Mouse (Mus musculus) cerebellum, adult 8-10 months (tissue): ENCODE measurements at regions not wholly inside any gene's neighbourhood (a gene's known extent, or its start where the extent isn't known, plus 50 kb on each side); places are given as distances from the start of the nearest gene placed in this dataset.
"Not testable (repeated sequence)": the region's sequence is repeated elsewhere in the genome, so short reads cannot be mapped to it uniquely, and the experiment has no call there.

Experiments used
- DNase-seq: peaks from one replicate; pipeline ENCODE4 v3.0.0; 2022

DNA sequence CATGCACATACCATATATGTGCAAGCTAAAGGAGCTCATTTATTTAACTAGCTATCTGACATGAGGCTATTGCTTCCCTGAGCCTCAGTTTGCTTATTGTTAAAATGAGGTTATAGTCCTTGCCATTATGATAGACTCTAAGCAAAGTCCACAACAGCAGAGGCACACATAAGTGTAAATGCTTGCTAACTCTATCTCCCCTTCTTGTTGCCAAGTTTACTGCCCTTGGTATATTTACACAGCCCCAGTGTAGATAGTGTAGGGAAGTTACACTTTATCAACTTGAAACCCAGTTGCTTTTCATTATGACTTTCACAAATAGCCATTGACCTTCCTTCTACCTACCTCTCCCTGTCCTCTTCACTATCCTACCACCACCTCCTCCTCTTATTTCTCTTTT, 782.6 kb upstream of the Agtr1b start:
- DNase-seq, result no peak

DNA sequence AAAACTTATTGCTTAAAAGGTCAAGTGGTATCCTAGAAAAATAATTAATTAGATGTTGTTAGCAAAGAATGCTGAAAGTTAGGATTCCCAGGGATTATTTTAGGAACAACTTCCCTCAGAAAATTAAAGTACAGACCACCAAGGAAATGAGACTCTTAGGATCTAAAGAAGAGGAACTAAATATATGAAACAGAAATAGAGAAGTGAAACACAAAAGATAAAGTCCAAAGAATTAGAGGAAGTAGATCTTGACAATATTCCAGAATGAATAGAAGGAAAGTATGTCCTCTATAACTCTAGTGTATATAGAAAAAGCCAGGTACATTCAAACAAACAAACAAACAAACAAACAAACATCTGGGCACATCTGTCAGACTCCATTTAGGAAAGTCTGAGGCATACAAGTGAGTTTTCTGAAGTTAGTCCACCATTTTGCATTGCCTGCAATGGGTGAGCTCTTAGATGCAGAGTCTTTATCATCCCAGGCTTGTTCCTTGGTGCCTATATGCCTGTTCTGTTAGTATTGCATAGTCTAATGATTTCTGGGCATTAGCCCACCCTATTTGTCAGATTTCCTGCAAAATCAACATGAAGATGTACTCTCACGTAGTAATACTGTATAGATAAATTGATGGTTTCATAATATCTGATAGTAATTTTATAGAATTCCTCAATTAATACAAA, 762.0 kb upstream of the Agtr1b start:
- DNase-seq, result no peak

DNA sequence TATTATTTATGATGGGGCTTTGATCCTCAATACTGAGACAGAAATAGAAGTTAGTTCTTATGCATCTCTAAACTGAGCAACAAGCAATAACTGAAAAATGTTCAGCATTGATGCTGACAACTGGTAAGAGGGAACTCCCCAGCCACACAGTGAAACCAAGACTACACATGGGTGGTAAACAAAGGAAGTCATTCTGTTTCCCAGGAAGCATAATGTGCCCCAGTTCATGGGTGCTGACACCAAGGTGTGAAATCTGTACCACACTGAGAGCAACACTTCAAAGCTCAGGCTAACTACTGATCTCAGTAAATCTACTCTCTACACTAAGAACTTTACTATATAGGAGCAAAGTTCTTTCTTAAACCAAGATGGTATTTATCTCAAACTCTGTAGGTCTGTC, 759.2 kb upstream of the Agtr1b start:
- no peak for DNase-seq

DNA sequence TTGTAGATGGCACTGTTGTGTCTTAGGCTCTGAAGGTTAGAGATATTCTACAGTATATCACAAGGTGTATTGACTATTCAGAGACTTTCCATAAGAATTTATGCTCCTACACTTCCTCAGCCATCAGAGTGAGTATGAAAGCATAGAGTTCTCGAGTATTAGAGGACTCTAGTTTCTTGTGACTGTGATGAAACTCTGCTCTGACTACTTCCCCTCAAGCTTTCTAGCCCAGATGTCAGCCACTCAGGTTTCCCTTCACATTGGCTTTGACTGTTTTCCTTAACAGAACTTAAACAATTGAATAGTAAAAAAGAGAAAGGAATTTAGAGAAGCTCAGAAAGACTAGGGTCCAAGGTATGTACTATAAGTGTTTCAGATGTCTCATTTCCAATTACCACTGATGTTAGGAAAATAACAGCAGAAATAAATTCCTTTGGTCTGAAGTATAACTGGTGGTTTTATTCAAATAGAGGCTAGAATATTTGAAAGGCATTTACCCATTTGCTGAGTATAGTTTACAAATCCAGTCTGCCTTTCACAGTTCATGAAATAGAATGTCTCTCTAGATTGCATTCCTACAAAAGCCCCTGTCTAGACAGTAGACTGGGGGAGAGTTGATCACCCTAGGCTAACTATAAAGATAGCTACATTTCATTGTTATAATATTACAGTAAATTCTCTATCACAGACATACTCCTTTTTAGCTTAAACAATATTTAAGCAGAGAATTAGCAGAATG, 751.4 kb upstream of the Agtr1b start:
- no peak for DNase-seq

DNA sequence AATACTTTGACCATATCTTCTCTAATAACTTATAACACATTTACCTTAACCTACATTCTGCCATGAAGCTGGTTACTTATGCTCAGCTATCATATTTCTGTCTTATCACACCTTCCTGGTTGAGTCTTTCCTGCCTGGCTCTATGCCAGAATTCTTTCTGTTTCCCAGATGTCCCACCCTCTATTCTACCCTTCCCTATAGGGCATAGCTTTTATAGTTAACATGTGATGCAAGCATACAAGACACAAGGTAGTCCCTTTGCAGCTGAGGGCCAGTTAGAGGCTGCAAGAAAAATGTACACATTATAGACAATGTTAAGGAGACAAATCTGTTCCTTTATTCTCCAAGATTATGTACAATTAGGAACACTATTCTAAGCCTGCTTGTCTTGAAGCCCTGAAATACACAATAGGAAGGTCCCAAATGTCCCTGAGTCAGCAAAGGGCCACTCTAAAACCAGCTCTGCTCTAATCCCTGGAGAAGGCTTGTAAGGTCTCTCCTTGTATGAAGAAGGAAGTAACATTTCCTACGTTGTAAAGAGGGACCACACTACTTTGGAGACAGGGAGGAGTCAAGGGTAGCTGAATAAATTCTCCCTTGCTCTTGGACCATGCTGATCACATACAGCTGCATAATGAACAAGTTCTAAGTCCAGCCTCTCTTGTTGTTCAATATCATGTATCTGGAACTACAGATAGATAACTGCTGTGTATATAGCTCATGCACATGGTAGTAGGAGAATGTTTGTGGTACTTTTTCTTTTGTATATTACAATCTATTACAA, 745.0 kb upstream of the Agtr1b start:
- no peak for DNase-seq

DNA sequence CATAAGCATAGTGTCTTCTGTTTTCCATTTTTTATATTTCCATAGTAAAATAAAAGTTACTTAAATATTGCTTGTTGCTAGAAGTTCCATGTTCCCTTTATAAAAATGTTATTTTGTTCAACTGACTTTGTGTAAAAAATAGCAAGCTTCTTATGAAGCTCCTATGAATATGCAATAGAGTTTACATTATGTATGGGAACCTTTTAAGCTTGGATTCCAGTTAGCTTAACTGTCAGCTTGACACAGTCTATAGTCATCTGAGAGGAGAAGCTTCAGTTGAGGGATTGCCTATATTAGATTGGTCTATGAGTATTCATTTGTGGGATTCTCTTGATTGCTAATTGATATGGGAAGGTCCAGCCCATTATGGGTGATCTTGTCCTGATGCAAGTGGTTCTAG, 723.2 kb upstream of the Agtr1b start:
- DNase-seq, result no peak

DNA sequence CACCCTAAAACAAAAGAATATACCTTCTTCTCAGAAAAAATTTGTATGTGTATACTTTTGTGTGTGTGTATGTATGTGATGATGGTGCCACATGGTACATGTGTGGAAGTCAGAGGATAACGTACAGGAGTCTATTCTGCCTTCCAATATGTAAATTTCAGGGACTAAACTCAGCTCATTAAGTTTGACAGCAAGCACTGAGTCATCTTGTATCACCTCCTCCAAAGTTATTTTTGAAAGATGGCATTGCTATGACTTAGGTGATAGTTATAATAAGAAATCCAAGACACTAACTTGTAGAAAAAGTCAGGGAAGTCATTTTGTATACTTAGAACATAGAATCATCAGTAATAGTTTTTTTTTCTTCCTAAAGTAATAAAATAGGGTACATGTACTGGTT, 719.4 kb upstream of the Agtr1b start:
- DNase-seq, result no peak

DNA sequence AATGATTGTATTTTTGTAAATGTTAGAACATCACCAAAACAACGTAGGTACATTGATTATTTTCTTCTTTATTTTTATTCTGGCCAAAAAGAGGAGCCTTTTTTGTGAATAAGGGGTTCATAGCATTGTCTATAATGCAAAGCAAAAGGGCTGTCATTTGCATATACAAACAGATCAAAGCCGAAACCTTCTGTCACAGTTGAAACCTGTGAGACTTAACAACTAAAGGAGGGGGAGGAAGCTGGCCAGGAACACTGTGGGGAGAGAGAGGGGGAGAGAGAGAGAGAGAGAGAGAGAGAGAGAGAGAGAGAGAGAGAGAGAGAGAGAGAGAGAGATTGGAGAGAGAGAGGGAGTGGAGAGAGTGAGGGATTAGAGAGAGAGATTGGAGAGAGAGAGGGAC, 710.6 kb upstream of the Agtr1b start:
- no peak for DNase-seq

DNA sequence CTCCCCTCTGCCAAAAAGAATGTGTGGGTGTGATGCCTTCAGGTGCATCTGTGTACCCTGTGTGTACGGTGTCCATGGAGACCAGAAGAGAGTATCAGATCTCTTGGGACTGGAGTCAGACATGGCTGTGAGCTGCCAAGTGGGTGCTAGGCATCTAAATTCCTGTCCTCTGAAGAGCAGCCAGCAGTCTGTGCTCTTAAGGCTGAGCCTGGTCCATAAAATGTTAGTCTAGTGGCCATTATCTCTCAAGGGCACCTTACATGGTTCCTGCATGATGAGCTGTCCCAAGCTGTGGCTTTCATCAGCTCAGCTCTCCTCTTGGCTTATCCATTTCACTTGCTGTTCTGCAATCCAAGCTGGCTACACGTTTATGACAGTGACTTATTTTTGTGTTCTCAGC, 686.4 kb upstream of the Agtr1b start:
- DNase-seq, result not testable (repeated sequence)

DNA sequence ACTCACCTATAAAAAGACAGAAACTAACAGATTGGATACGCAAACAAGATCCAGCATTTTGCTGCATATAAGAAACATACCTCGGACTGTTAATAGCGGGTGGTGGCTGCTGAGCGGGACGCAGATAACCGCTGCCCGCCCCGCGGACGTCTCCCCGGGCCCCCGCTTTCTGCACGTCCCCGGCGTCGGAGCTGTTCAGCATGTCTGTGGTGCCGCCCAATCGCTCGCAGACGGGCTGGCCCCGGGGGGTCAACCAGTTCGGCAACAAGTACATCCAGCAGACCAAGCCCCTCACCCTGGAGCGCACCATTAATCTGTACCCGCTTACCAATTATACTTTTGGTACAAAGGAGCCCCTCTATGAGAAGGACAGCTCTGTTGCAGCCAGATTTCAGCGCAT, 682.4 kb upstream of the Agtr1b start:
- not testable (repeated sequence) for DNase-seq

DNA sequence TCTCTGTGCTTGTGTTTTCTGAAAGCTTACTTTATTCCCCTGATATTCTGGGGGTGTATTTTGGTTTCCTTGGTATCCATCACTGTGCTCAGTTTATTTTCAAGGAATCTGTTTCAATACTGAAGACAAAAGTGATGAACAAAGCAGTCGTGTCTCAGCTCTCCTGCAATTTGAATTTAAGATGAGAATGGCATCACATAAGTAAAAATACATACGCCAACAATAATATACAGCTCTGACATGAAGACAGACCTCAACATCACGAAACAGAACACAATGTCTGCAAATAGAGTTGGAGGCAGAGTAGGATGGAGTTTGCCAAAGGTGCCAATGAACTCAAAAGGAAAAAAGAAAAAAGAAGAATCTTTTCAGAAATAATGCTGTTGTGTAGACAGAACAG, 679.0 kb upstream of the Agtr1b start:
- no peak for DNase-seq

DNA sequence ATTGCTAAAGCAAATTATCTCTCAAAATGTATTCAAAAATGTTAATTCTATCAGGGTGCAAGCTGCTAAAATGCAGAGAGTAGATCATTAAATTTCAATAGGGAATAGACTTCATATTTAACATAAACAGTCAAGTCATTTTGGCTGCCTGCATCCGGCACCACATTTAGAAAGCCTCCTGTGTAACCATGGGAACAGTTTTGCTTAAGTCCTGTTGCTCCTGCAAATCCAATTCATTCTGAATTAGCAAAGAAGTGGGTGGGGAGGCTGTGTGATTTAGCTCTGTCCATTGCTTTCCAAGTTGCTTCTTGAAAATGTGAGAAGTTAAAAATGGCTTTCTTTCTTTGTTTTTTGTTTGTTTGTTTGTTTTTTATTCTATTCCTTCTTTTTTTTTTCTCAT, 658.9 kb upstream of the Agtr1b start:
- DNase-seq, result no peak

DNA sequence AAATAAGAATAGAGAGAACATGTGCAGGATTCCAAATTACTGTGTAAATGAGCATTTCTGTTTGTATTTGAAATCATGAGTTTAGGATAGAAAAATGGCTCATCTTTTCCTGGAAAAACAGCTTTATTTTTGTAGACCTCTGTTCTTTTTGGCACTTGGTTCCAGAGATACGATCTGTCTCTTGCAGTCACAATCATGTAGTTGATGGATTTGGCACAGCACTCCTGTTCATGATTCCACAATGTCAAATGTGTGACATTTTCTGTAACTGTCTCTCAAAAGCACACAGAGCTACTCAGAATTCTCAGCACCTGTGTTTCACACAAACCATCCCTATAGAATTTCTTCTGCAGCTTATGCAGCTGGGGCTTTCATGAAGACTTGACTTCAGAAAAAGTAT, 654.0 kb upstream of the Agtr1b start:
- no peak for DNase-seq

DNA sequence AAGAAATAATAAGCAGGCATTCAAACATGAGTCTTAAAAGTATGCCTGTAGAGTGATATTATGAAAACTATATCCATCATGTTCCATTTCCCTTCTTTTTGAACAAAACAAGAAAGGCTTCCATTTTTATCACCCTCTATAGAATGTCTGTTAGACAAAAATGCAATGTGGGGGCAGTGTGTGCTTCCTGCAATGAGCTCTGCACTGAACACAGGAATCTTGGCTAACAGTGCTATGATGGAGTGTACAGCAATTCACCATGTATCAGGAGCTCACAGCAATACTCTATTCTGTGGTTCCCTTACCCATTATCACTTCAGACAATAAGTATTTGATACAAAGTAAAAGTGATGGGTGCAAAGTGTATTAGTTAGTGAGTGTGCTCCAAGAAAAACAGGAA, 653.3 kb upstream of the Agtr1b start:
- no peak for DNase-seq

DNA sequence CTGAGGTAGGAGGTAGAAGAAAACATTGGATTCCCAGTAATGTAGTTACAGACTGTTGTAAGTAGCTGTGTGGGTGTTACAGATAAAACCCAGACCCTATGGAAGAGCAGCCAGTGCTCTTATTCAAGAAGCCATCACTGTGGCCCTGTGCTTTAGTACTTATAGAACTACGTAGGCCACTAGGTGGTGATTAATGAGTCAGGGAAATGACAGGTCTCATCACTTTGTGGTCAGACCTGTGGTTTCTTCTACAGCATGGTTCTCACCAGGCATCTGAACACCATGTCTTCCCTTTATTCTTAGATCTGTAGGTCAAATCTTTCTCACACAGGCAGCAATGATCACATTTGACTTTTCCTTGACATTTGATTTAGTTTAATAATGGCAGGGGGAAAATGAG, 642.7 kb upstream of the Agtr1b start:
- no peak for DNase-seq

DNA sequence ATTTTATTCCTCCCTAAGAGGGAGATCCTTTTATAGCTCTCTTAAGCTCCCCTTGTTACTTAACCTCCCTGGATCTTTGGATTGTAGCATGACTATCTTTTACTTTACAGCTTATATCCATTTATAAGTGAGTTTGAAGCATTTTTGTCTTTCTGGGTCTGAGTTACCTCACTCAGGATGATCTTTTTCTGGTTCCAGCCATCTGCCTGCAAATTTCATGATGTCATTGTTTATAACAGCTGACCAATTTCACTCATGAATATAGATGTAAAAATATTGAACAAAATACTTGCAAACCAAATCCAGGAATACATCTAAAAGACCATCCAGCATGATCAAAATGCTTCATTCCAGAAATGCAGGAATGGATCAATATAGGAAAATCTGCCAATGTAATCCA, 631.3 kb upstream of the Agtr1b start:
- DNase-seq, result no peak

DNA sequence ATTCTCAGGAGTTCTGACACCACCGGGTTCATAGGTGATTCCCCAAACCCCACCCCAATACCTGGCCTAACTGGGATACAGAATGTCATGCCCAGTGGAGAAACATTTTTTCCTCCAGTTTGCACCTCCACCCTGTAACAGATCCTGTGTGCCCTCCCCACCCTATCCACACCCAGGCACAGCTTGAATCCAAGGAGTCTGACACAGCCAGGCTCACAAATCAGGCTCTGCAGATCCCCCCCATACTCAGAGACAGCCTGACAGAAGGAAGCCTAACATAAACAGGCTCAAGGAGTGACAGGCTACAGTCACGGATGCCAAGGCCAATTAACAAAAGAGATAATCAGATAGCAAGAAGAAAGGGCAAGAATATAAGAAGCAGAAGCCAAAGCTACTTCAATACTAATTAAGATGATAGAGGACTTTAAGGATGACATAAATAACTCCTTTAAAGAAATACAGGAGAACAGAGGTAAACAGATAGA, 622.6 kb upstream of the Agtr1b start:
- DNase-seq, result no peak

DNA sequence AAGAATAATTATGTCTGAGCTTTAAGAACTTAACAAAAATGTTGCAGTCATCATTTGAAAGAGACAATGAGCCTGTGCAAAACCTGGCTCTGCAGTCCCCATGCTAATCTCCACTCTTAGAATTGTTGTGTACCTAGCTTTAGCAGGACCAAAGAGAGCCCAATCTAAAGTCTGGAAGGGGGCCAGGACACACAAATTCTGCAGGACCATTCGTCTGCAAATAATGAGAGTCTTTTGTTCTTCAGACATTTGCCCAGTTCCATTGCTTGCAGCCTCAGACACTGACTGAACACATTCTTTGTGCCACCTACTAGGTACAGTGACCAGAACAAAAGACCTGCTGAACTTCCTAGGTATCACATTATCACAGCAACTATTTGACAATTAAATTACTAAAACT, 620.0 kb upstream of the Agtr1b start:
- no peak for DNase-seq

DNA sequence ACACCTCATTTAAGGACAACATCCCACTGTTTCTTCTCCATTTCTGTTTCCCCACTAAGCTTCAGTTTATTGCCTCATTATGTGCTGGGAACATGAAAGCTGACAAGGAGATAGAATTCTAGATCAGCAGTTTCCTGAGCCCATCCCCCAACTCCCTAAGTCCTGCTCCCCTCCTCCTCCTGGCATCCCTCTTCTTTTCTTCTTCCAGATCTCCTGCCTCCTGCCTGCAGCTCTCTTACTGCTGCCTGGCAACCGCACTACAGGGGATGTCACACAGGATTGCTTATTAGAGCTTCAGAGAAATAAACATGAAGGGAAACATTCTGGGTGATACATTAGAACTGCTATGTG, 619.4 kb upstream of the Agtr1b start:
- DNase-seq, result peak; percentile 8

DNA sequence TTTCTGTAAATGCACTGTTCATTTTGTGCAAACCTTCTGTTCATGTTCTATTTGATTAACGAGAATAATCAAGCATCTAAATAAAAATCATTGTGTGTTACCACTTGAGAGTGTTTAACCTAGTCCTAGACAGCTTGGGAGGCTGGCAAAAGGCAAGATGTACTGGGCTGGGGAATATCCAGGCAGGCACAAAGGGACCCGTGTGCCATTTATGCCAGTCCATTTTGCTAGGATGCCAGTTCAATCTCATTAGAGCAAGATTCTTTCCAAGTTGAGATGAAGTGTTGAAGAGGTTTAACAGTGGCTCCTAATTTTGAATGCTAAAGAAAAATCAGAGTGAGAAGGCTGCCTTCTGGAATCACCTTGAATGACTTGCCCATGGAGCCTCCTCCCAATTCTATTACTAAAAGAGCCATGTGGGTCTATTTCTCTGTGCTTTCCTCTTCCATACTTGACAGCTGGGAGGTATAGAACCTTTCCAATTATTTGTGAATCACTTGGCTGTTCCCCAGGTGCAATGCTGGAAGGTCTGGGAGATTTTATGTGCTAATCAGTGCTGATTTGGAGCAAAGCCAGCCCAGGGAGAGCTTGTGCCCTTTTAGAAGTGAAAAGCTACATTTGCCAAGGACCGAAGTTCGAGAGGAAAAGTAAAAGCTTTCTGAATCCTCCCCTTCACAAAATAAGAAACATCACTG, 618.9 kb upstream of the Agtr1b start:
- peak; percentile 58 for DNase-seq

DNA sequence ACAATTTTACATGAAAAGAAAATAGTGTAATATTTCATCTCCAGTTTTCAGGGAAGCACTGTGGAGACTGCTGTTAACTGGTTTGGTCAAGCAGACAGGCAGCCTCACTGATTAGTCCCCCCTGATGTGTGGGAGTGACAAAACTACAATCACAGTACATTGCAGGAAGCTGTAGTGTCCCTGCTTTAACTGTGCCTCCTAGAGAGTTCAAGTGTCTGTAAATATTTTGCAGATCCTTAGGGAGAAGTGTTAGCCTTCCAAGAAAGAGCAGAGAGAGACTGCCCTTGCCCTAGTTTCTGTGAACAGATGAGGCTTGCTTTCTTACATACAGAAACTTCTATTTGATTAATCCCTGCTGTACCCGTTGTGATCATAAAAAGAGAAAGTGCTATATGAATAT, 617.2 kb upstream of the Agtr1b start:
- DNase-seq, result no peak

DNA sequence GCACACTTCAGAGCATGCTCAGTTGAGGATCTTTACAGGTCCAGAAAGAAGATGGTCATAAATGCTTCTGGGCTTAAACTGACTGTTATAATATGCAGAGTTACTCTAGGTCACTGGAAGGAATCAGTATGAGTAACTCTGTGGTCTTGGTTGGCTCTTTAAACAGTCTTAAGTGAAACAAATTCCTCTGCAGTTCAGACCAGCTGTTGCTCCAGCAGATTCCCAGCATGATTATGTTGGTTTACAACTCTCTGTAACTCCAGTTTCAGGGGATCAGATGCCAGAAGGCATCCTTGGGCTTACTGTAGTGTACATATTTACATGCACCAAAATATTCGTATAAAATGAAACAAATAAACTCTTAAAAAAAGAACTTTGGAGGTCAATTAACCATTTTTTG, 606.1 kb upstream of the Agtr1b start:
- no peak for DNase-seq
